Mouse (Mus musculus) heart, adult 11 months (tissue): Measurements from ENCODE around the gene Csnka2ip.

Source experiments
- DNase-seq: peaks from one replicate; pipeline ENCODE4 v3.0.0; 2022

Csnka2ip gene

GRCm38 (mm10) chr16:64602308-64602707 lies at the start of gene Csnka2ip:
Gene Csnka2ip (minus strand): TSS chr16:64602408.
- DNase-seq: no peak

GRCm38 (mm10) chr16:64649594-64650290 lies 47.5 kb upstream of the Csnka2ip start:
- no peak for DNase-seq

GRCm38 (mm10) chr16:64647771-64648170 lies 45.6 kb upstream of the Csnka2ip start:
- DNase-seq: no peak

GRCm38 (mm10) chr16:64635110-64635509 lies 32.9 kb upstream of the Csnka2ip start:
- no peak for DNase-seq

- DNase-seq: no peak
Measured at GRCm38 (mm10) chr16:64620116-64620515, 17.9 kb upstream of the Csnka2ip start.

- DNase-seq: no peak
Measured at GRCm38 (mm10) chr16:64614648-64615047, 12.4 kb upstream of the Csnka2ip start.

- DNase-seq: no peak
Measured at GRCm38 (mm10) chr16:64607793-64608192, 5.6 kb upstream of the Csnka2ip start.

- no peak for DNase-seq
Measured at GRCm38 (mm10) chr16:64586825-64587224, 15.4 kb downstream of the Csnka2ip start.

- no peak for DNase-seq
Measured at GRCm38 (mm10) chr16:64586262-64586619, 16.0 kb downstream of the Csnka2ip start.

- DNase-seq: no peak
Measured at GRCm38 (mm10) chr16:64585599-64586261, 16.5 kb downstream of the Csnka2ip start.

- DNase-seq: no peak
Measured at GRCm38 (mm10) chr16:64584591-64584990, 17.6 kb downstream of the Csnka2ip start.

- DNase-seq: no peak
Measured at GRCm38 (mm10) chr16:64583406-64583805, 18.8 kb downstream of the Csnka2ip start.

GRCm38 (mm10) chr16:64569496-64569895 lies 32.7 kb downstream of the Csnka2ip start:
- no peak for DNase-seq

- DNase-seq: no peak
Measured at GRCm38 (mm10) chr16:64563081-64563480, 39.1 kb downstream of the Csnka2ip start.

GRCm38 (mm10) chr16:64558518-64558917 lies 43.7 kb downstream of the Csnka2ip start:
- no peak for DNase-seq

GRCm38 (mm10) chr16:64526883-64527282 lies 75.3 kb downstream of the Csnka2ip start:
- DNase-seq: peak; percentile 40

- peak; percentile 34 for DNase-seq
Measured at GRCm38 (mm10) chr16:64524051-64524645, 78.1 kb downstream of the Csnka2ip start.

- DNase-seq: peak; percentile 83
Measured at GRCm38 (mm10) chr16:64513423-64513822, 88.8 kb downstream of the Csnka2ip start.
